Mouse (Mus musculus): ENCODE data around the gene Shkbp1. TPM values are rescaled to one million over a fixed set of nuclear protein-coding genes. Genes with fewer than 3 reads are reported as not detected.
A peak's percentile ranks its signal among the peaks of the same experiment; 100 is the strongest.

The Shkbp1 gene
- total RNA-seq, 2 experiments from 2014 or later, result 6.4 to 8.2 TPM

DNA sequence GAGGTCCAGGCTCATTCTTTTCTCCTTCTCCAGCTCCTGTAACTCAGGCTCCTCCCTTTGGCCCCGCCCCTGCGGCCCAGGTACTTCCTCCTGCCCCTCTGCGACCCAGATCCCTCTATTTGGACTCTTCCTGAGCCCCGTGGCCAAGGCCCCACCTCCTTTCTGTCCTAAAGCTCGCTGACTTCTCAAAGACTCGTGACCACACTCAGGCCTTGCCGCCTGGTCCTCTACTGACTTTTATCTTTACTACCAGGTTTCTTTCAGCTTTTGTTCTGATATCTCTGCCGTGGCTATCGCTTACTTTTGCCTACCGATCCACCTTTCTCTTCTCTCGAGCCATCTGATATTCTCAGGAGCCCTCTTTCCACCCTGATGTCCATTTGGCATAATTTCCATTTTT lies 12.2 kb upstream of the Shkbp1 start:
- intact Hi-C loops (cut with DNase I), result no loop called here
- no peak for DNase-seq (ENCODE audit: low spot score)

DNA sequence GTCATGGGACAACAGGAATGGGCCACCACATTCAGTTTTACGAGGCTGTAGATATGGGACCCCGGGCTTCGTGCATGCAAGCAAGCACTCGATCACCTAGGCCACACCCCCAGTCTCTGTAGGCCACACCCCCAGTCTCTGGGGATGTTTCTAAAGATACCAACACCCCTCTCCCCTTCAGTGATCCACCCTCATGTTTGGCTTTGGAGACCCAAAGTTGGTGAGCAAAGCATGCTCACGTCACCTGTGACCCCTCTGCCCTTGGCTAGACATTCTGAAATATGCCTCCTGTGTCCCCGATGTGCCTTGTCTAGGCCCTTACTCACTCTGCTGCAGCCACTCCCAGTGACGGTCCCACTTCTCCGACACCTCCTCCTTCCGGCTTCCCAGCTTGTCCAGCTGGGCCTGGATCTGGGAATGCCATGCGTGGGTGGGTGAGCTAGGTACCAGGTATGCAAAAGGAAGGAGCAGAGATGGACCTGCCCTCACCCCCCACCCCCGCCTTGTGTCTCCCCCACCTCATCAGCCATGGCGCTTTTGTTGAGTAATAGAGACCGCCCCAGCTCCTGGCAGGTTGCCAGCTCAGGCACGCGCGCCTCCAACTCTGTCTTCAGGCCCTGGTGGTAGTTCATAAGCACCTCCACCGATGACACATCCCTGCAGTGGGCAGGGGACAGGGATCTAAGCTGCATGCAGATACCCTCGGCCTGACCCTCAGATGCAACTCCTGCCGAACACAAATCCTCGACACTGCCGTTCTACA lies 10.4 kb upstream of the Shkbp1 start:
- no peak for DNase-seq (ENCODE audit: low spot score)
- intact Hi-C loops (cut with DNase I), result no loop called here

DNA sequence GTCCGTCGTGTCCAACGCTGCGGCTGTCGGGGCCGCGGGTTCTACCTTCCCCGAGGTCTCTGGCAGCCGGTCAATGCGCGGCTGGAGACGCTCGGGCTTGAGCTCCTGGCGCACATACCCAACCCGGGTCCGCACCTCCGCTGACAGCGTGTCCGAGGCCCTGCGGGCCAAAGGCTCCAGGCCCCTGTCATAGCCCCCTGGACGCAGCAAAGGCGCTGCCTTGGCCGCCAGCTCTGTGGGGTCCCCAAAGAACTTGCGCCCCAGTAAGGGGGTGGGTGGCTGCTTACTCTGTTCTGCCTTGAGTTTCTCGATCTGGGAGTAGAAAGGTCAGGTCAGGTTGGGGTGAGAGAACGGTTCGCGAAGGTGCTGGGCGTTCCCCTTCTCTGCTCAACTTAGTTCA lies 8.6 kb upstream of the Shkbp1 start:
- intact Hi-C loops (cut with DNase I), result loop anchor here (5.0 kb wide), 1 partner anchor 83 kb away; the partner anchor contains the start of genes Blvrb and Sptbn4
- DNase-seq (ENCODE audit: low spot score), result no peak

DNA sequence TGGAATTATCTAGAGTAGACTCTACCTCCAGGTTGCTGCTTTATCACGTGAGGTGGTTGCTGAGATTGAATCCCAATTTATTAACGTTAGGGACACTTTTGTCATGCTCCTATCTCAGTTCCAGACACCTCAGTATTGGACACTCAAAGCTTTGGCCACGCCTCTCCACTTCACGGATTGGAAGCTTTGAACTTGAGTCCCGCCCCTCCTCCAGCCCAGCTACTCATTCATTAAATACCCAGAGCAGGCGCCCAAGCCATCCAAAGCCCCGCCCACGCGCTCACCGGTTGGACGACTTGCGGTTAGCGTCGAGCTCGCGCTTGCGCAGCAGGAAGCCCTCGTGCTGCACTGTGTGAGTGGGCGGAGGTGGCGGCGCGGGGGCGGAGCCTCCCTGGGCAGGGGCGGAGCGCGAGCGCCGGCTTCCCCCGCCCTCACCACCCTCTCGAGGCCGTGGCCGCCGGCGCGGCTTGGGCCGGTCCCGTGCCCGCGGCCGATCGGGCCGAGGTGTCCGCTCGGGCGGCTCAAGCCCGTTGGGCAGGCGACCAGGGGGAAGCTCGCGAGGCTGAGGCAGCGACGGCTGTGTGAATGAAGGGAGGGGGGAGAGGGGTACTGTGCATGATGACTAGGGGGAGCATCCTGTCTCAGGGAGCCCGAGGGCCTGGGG lies 5.6 kb upstream of the Shkbp1 start:
- intact Hi-C loops (cut with DNase I), result loop anchor here (5.0 kb wide), 1 partner anchor 86 kb away; the partner anchor contains the start of genes Blvrb and Sptbn4

DNA sequence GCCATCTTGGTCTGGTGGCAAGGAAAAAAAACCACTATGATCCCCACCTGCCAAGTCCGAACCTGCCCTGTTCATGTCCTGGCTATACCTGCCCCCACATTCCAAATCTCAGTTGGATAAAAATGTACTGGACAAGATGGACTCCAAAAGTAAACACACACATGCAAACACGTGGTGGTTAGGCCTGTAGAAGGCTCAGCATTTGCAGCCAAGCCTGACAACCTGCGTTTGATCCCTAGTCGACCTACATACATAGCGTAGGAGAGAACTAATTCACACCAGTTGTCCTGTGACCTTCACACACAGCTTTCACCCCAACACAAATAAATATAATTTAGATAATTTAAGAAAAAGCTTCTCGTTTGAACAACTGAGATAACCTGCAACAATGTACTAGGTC lies 4.9 kb upstream of the Shkbp1 start:
- intact Hi-C loops (cut with DNase I), result loop anchor here (5.0 kb wide), 1 partner anchor 87 kb away; the partner anchor contains the start of genes Blvrb and Sptbn4

More for the DNA sequence above, 5.6 kb upstream of the Shkbp1 start:
- peak; percentile 98 for DNase-seq (ENCODE audit: low spot score)

DNA sequence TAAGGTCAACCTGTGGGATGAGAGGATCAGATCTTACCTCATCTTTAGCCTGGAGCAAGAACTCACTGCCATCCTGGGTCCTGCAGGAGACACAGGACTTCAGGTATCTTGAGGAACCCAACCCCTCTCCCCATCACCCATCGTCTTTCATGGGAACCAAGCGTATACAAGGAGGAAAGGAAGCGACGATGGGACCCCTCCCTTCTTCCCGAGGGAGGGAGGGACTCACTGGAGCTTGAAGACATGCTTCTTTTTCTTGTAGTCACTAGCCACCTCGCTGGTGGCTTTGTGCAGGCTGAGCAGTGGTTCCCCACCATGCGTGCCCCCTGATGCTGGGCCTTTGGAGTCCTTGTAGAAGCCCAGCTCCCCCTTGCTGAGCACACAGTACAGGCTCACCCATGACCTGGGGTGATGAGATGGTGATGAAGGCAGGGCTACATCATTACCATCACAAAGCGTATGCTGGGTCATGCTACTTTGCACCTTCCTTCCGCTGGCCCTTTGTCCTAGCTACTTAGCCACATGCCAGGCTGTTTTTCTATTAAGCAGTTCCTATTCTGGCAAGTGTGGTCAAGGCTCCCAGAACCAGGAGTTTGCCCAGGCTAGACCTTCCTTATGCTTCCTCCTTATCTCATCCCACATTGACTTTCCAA lies 4.0 kb upstream of the Shkbp1 start:
- intact Hi-C loops (cut with DNase I), result loop anchor here (5.0 kb wide), 1 partner anchor 87 kb away; the partner anchor contains the start of genes Blvrb and Sptbn4
- no peak for DNase-seq (ENCODE audit: low spot score)

More for the DNA sequence above, 4.9 kb upstream of the Shkbp1 start:
- DNase-seq (ENCODE audit: low spot score), result no peak

DNA sequence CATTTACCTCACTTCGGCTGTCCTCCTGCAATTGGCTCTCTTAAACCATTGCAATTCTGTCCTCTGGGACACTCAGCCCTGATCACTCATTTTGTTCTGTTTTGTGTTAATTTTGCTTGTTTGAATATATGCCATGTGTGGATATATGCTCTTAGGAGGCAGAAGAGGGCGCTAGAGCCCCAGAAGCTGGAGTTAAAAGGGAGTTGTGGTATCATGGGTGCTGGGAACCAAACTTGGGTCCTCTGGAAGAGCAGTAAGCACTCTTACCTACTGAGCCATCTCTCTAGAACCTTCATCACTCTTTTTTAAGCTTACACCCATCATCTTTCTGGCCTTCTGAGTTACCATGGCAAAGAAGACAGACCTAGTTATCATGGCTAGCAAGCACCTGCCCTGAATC lies 3.3 kb upstream of the Shkbp1 start:
- no peak for DNase-seq (ENCODE audit: low spot score)
- intact Hi-C loops (cut with DNase I), result no loop called here

DNA sequence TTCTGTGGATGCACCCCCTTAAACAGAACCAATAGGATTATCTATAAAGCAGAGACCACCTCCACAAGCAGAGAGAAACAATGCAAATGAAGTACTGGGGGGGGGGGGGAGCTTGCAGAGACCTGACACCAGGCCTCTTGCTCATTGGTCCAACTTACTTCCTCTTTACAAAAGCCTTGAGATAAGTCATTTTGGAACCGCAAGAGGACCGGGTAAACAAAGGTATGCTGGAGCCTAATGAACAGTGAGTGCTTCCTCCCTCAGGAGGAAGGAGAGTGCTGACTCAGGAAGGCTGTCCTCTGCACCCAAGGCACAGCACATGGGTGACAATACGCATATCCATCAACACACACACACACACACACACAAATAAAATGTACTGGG lies 1.8 kb upstream of the Shkbp1 start:
- intact Hi-C loops (cut with DNase I), result no loop called here
- DNase-seq (ENCODE audit: low spot score), result no peak

DNA sequence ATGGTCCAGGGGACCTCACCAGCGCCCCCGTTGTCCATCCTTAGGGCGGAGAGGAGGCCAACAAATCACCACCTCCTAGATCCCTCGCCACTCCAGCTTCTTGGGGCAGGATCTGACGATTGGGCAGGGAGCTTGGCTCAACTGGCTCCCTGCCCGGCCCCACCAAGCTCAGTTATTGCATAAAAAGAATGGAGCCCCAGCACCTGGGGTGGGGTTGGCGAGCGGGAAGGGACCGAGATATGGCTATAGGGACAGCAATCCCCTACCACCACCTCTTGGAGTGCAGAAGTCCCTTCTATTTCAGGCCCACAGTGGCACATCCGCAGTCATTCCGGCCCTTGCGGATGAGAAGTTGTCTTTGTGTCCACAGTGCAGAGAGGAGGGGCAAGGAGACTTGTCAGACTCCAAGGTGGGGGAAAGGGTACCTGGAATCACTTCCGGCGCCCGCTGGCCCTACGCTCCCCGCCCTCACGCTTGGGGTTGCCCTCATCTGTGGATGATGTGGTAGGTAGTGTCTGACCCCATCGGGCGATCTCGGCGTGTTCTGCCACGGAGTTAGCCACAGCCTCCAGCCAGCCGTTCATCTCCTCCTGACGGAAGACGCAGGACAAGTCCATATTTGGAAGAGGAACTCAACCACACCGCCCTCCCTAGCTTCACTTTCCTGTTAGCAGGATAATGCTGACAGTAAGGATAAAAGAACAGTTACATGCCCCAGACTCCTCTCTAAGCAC lies 1.2 kb upstream of the Shkbp1 start, which contains the start of gene Gm20479:
Gm20479 (minus strand) TSS at position 559 of the 734 bp plus-strand sequence.
- no peak for DNase-seq (ENCODE audit: low spot score)
- intact Hi-C loops (cut with DNase I), result no loop called here

DNA sequence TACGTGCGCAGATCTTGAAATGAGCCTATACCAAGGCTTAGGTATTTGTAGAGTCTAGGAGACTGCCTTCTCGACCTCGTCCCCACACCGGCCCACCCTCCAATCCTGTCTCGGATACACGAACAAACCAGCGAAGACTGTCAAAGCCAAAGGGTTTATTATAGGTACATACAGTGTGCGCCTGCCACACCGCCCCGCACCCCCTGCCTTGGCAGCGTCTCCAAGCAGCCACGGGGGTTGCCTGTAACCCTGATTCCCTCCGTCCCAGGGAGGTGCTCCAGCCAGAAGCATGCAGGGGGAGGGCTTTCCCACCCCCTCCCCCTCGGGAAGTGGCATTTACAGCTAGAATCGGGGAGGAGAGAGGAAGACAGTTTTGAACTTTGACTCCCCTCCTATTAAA lies 429 bp upstream of the Shkbp1 start:
- intact Hi-C loops (cut with DNase I), result no loop called here
- DNase-seq (ENCODE audit: low spot score), result no peak

DNA sequence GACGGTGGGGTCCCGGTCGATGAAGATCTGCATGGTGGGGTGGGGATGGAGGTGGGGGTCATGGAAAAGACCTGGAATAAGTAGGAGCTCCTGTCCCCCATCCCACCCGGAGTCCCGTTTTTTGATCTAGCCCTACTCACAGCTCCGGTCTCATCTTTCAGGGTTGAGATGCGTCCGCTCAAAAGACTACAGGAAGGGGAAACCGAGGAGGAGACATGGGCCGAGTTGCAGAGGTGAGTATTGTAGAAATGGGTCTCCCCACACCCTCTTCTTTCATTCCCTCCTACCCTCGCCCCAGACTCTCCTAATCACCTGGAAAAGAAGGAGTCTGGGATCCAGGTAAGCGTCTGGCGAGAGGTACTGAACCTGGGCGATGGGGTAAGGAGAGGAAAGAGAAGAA lies 558 bp downstream of the Shkbp1 start:
- intact Hi-C loops (cut with DNase I), result no loop called here
- DNase-seq (ENCODE audit: low spot score), result no peak

DNA sequence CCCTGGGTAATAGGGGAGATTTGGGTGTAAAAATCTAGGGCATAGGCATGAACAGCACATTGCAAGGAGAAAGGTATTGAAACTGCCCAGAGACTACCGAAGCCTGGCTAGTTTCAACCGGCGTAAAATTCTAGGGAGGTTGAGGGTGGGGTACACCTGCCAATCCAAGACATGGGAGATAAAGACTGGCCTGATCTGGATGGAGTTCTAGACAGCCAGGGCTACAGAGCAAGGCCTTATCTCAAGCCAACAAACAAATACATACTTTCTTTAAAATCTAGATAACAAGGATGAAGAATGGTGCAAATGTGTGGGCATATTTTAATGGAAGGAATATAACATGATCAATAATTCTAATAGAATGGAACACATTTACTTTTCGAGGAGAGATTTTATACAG lies 1.0 kb downstream of the Shkbp1 start:
- intact Hi-C loops (cut with DNase I), result no loop called here
- no peak for DNase-seq (ENCODE audit: low spot score)

DNA sequence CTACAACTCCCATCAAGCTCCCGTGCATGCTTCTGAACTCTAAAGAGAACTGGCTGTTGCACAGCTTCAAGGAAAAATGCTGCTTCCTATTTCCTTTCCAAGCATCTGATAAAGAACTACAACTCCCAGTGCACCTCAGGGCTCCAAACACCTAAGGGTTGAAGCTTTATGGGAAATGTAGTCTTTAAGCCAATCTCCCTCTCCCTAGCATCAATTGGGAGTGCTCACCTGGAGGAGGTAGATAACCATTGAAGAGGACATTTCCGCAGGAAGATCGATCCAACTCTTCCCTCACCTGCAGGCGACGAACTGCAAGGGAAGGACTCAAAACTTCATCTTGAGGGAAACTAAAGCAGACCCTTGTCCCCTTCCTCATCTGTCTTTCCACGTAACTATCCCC lies 1.7 kb downstream of the Shkbp1 start:
- intact Hi-C loops (cut with DNase I), result no loop called here
- no peak for DNase-seq (ENCODE audit: low spot score)

DNA sequence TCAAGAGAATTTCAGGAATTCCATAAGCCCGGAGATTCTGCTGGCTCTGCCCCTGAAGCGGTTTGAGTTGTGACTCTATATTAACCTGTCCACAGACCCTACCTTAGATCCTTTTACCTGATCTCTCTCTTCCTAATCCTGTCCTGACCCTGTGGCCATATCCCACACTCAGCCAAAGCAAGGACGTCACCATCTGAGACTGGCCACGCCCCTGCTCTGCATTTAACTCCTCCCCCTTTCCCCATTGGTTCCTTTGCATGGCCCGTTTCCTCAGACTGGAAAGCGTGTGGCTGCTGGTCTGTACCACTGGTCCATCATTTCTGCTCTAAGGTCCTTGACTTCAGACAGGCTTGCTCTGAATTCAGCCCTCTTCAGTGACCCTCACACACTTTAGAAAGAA lies 10.4 kb downstream of the Shkbp1 start:
- DNase-seq (ENCODE audit: low spot score), result no peak
- intact Hi-C loops (cut with DNase I), result no loop called here

DNA sequence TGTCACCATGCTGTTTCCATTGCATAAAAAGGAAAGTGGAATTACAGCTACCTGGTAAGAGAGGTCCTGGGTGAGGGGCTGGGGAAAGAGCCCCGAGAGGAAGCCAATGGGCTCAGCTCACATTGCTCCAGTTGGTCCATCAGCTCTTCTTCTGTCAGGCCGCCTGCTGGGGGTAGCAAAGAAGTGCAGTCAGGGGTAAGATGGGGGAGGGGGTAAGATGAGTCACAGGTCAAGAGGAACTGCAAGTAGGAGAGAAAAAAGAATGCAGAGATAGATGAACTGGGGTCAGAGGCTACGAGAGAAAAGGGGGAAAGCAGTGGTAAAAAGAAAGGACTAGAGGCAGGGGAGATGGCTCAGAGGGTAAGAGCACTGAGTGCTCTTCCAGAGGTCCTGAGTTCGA lies 13.2 kb downstream of the Shkbp1 start:
- DNase-seq (ENCODE audit: low spot score), result no peak
- intact Hi-C loops (cut with DNase I), result no loop called here

DNA sequence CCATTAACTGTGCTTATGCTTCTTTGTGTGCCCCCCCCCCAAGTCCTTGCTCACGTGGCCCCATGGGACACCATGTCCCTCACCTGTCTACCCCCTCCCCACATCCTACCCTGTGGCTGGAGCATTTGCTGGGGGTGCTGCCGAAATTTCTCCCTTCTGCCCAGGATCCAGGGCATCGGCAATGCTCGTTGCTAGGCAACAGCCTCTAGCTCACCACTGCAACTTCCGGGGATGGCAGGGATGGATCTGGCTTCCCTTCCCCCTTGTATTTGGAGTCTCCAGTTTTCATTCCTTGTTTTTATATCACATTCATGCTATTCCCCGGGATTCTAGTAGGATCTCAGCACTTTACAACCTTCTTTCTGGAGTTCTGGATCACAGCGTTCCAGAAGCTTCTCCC lies 16.3 kb downstream of the Shkbp1 start:
- intact Hi-C loops (cut with DNase I), result loop anchor here (5.0 kb wide), 3 partner anchors 63 to 348 kb away; partner anchors contain the start of genes Blvrb, Sptbn4 and Zfp607b
- DNase-seq (ENCODE audit: low spot score), result no peak

DNA sequence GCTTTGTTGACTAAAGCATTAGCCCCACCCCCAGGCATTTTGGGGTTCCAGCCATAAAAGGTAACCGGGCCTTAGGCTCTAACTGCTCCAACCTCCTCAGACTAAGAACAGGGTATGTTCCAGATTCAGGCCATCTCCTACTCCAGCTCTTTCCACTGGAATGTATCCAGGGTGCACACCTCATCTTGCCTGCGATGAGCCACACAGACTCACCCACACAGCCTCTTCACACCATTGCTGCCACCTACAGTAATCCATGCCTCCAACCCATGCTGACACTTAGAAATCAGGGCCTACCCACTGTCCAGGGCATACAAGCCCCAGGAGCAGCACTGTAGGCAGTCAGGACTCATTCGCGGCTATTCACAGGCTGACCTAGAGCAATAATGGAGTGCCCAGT lies 16.7 kb downstream of the Shkbp1 start:
- intact Hi-C loops (cut with DNase I), result loop anchor here (5.0 kb wide), 3 partner anchors 63 to 348 kb away; partner anchors contain the start of genes Blvrb, Sptbn4 and Zfp607b
- no peak for DNase-seq (ENCODE audit: low spot score)

DNA sequence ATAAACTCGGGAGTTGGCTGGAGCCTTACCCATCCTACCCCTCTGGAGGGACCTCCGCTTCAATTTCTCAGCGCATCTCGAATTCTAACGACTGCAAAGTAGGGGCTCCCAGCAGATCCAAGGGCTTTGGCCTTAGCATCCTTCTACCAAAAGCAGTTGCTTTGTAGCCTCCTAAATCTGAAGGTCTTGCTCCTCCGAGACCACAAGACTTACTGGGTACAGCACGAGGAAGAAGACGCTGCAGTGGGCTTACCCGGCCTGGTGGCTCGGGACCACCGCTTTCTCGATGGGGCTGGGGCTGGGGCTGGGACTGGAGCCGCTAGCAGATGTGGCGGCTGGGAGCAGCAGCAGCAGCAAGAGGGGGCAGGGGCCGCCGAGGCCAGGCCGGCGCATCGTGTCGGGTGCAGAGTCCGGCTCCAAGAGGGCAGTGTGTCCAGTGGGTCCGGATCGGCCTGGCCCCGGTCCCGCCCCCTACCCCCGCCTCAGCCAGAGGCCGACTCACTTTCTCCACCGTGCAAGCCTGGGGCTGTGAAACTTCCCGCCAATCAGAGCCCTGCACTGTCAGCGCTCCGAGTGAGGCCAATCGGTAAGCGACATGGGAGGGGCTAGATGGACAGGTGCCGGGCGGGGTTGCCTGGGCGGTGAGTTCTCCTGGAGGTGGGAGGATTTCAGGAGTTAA lies 18.5 kb downstream of the Shkbp1 start, which contains the start of gene Ltbp4:
Ltbp4 (minus strand) TSS at position 518 of the 679 bp plus-strand sequence.
- intact Hi-C loops (cut with DNase I), result loop anchor here (2.0 to 5.0 kb wide), 4 partner anchors 65 to 350 kb away; partner anchors contain the start of genes Blvrb, Sptbn4 and Zfp607b
- DNase-seq (ENCODE audit: low spot score), result no peak
